Mouse (Mus musculus) heart, embryonic 16.5 days (tissue): Measurements from ENCODE around the gene Tctex1d2. TPM values are rescaled to one million over a fixed set of nuclear protein-coding genes. Genes with fewer than 3 reads are reported as not detected.
A peak's percentile ranks its signal among the peaks of the same experiment; 100 is the strongest.

Source experiments
- ATAC-seq: fragments of 200-750 bp; cut with Nextera tagmentation; replicated peaks from 2 replicates; pipeline ENCODE4 v1.8.0; 2017; ENCODE audit warnings: moderate number of reproducible peaks; ENCODE audit not compliant: insufficient read depth, low FRiP score; ENCODE audit errors: extremely low read depth
- H3K27ac ChIP-seq: fragments of 300-500 bp; sonication (generic); 2 replicates; pipeline ENCODE4 v1.5.1; 2014; ENCODE audit warnings: mild to moderate bottlenecking, low read length, control low read depth, moderate library complexity
- H3K27me3 ChIP-seq: fragments of 300-500 bp; sonication (generic); 2 replicates; pipeline ENCODE4 v1.6.1; 2014; ENCODE audit warnings: low read length, mixed read lengths; ENCODE audit not compliant: control insufficient read depth, insufficient read depth
- H3K36me3 ChIP-seq: fragments of 300-500 bp; sonication (generic); 2 replicates; pipeline ENCODE4 v1.6.1; 2014; ENCODE audit not compliant: control insufficient read depth, insufficient read depth
- H3K4me1 ChIP-seq: fragments of 300-500 bp; sonication (generic); 2 replicates; pipeline ENCODE4 v1.6.1; 2014; ENCODE audit warnings: low read length, mixed read lengths; ENCODE audit not compliant: control insufficient read depth, insufficient read depth
- H3K4me2 ChIP-seq: fragments of 300-500 bp; sonication (generic); 2 replicates; pipeline ENCODE4 v1.6.1; 2014; ENCODE audit warnings: low read depth, mild to moderate bottlenecking, control low read depth, low read length
- H3K4me3 ChIP-seq: fragments of 300-500 bp; sonication (generic); 2 replicates; pipeline ENCODE4 v1.5.1; 2014; ENCODE audit warnings: mild to moderate bottlenecking, control low read depth, low read length
- H3K9ac ChIP-seq: fragments of 300-500 bp; sonication (generic); 2 replicates; pipeline ENCODE4 v1.6.1; 2014; ENCODE audit warnings: low read length, control low read depth
- H3K9me3 ChIP-seq: fragments of 300-500 bp; sonication (generic); replicated peaks from 2 replicates; pipeline ENCODE4 v1.6.1; 2016; ENCODE audit warnings: low read length; ENCODE audit not compliant: control insufficient read depth
- WGBS: fragments of 180-500 bp; shearing (Covaris S2); extraction: QIAGEN DNeasy Blood & Tissue Kit; methylation state at CpG from one replicate; pipeline ENCODE4 v1.1.7; 2014; 5-methylcytosine and 5-hydroxymethylcytosine counted together
- polyA plus RNA-seq: library from polyadenylated mRNA; unstranded; fragments of >200 nt; fragmentation: Nextera tagmentation; extraction: Ambion mirVana; gene quantifications from 2 replicates; pipeline ENCODE4 v1.2.1, GENCODE M21; 2015

Gene Tctex1d2
- 21.3 and 22.8 TPM in 2 replicates for polyA plus RNA-seq

GRCm38 (mm10) chr16:32419517-32420483 lies at the start of gene Tctex1d2:
Tctex1d2 (plus strand) TSS chr16:32419702.
- 2% methylated on average over 45 of the region's 45 CpGs for WGBS
- no peaks in the 10 kb centered on the region for H3K27me3 ChIP-seq
- H3K4me1 ChIP-seq: peaks cover 12% of the 10 kb centered on the region

GRCm38 (mm10) chr16:32371351-32371750 lies 48.2 kb upstream of the Tctex1d2 start:
- Histone ChIP-seq H3K4me2 (no peak overlapping the region), H3K9me3 (no peaks in the 10 kb centered on the region), H3K36me3 (peaks cover 18% of the 10 kb centered on the region), H3K4me1 (no peaks in the 10 kb centered on the region), H3K27ac (no peak overlapping the region), H3K9ac (no peak overlapping the region), H3K4me3 (no peak overlapping the region), H3K27me3 (no peaks in the 10 kb centered on the region)
- WGBS: 79% methylated on average over 4 of the region's 4 CpGs
- ATAC-seq: no peak

More at GRCm38 (mm10) chr16:32419517-32420483, at the start of gene Tctex1d2:
- Histone ChIP-seq H3K27ac (peak within 1 kb of the TSS; percentile 86), H3K36me3 (no peaks in the 10 kb centered on the region), H3K4me2 (peak within 1 kb of the TSS; percentile 66), H3K9ac (peak within 1 kb of the TSS; percentile 78), H3K4me3 (peak within 1 kb of the TSS; percentile 76), H3K9me3 (no peaks in the 10 kb centered on the region)
- peak; percentile 96 for ATAC-seq

- 99% methylated on average over 2 of the region's 2 CpGs for WGBS
- Histone ChIP-seq H3K4me2 (no peak overlapping the region), H3K9me3 (no peaks in the 10 kb centered on the region), H3K9ac (no peak overlapping the region), H3K4me3 (no peak overlapping the region), H3K36me3 (peaks cover 47% of the 10 kb centered on the region), H3K4me1 (no peaks in the 10 kb centered on the region), H3K27ac (no peak overlapping the region), H3K27me3 (no peaks in the 10 kb centered on the region)
- ATAC-seq: no peak
These were observed 39.9 kb upstream of the Tctex1d2 start for GRCm38 (mm10) chr16:32379575-32379974.

GRCm38 (mm10) chr16:32382901-32383300 lies 36.6 kb upstream of the Tctex1d2 start:
- Histone ChIP-seq H3K36me3 (peaks cover 47% of the 10 kb centered on the region), H3K27me3 (no peaks in the 10 kb centered on the region), H3K4me3 (no peak overlapping the region), H3K4me1 (no peaks in the 10 kb centered on the region), H3K9me3 (no peaks in the 10 kb centered on the region), H3K9ac (no peak overlapping the region), H3K27ac (no peak overlapping the region), H3K4me2 (no peak overlapping the region)
- no peak for ATAC-seq

- H3K9ac ChIP-seq: no peak overlapping the region
- no peak for ATAC-seq
- 59% methylated on average over 2 of the region's 2 CpGs for WGBS
- no peaks in the 10 kb centered on the region for H3K27me3 ChIP-seq
- H3K4me1 ChIP-seq: no peaks in the 10 kb centered on the region
- no peak overlapping the region for H3K27ac ChIP-seq
- H3K4me2 ChIP-seq: no peak overlapping the region
- H3K36me3 ChIP-seq: peaks cover 34% of the 10 kb centered on the region
- H3K4me3 ChIP-seq: no peak overlapping the region
- no peaks in the 10 kb centered on the region for H3K9me3 ChIP-seq
These were observed 34.6 kb upstream of the Tctex1d2 start for GRCm38 (mm10) chr16:32384885-32385284.

GRCm38 (mm10) chr16:32386826-32387225 lies 32.7 kb upstream of the Tctex1d2 start:
- no peak overlapping the region for H3K4me2 ChIP-seq
- H3K36me3 ChIP-seq: peaks cover 28% of the 10 kb centered on the region
- no peak overlapping the region for H3K27ac ChIP-seq
- 71% methylated on average over 3 of the region's 3 CpGs for WGBS
- H3K27me3 ChIP-seq: no peaks in the 10 kb centered on the region
- no peaks in the 10 kb centered on the region for H3K9me3 ChIP-seq
- H3K4me3 ChIP-seq: no peak overlapping the region
- no peak overlapping the region for H3K9ac ChIP-seq
- H3K4me1 ChIP-seq: no peaks in the 10 kb centered on the region
- ATAC-seq: no peak

- ATAC-seq: no peak
- H3K36me3 ChIP-seq: peaks cover 25% of the 10 kb centered on the region
These were observed 30.5 kb upstream of the Tctex1d2 start for GRCm38 (mm10) chr16:32389049-32389448.

GRCm38 (mm10) chr16:32389841-32390240 lies 29.7 kb upstream of the Tctex1d2 start:
- H3K27me3 ChIP-seq: no peaks in the 10 kb centered on the region
- 73% methylated on average over 3 of the region's 3 CpGs for WGBS
- no peak overlapping the region for H3K4me3 ChIP-seq
- H3K9ac ChIP-seq: no peak overlapping the region
- no peak overlapping the region for H3K4me2 ChIP-seq
- H3K9me3 ChIP-seq: no peaks in the 10 kb centered on the region
- no peak for ATAC-seq
- H3K27ac ChIP-seq: no peak overlapping the region
- H3K4me1 ChIP-seq: no peaks in the 10 kb centered on the region
- H3K36me3 ChIP-seq: peaks cover 23% of the 10 kb centered on the region

More at GRCm38 (mm10) chr16:32389049-32389448, 30.5 kb upstream of the Tctex1d2 start:
- no peaks in the 10 kb centered on the region for H3K9me3 ChIP-seq
- H3K9ac ChIP-seq: no peak overlapping the region
- no peak overlapping the region for H3K4me3 ChIP-seq
- no peaks in the 10 kb centered on the region for H3K4me1 ChIP-seq
- no peak overlapping the region for H3K27ac ChIP-seq
- no peaks in the 10 kb centered on the region for H3K27me3 ChIP-seq
- H3K4me2 ChIP-seq: no peak overlapping the region

GRCm38 (mm10) chr16:32390882-32391281 lies 28.6 kb upstream of the Tctex1d2 start:
- Histone ChIP-seq H3K9me3 (no peaks in the 10 kb centered on the region), H3K4me2 (no peak overlapping the region), H3K4me3 (no peak overlapping the region), H3K36me3 (peaks cover 20% of the 10 kb centered on the region), H3K27me3 (no peaks in the 10 kb centered on the region), H3K4me1 (no peaks in the 10 kb centered on the region), H3K9ac (no peak overlapping the region), H3K27ac (no peak overlapping the region)
- WGBS: 86% methylated on average over 3 of the region's 3 CpGs
- ATAC-seq: no peak
